In genomic region chr6:54876782-54877181, GRCm38 (mm10) we compare ENCODE assay signal across 15 mouse cellular contexts.
DNase-seq lines count a peak whose midpoint lies in the region; ATAC-seq and TF ChIP-seq lines count a peak whose summit lies in the region.
"Had no signal": no experiment of that assay in that cellular context is flagged by ENCODE, and none has a peak within 500 bp of the region (broad histone marks: within the 10 kb centered on the region; RNA-seq: fewer than 3 reads in every experiment).

No protein-coding gene starts in this region.

- H3K36me3 ChIP-seq in heart, embryonic 11.5 days (ENCODE audit: control insufficient read depth, insufficient read depth, low read length): no peaks in the 10 kb centered on the region
- peaks cover 13% of the 10 kb centered on the region for H3K36me3 ChIP-seq in liver, embryonic 12.5 days
- H3K36me3 ChIP-seq in thymus, adult 2 months (ENCODE audit: control insufficient read depth, insufficient read depth, low read length): peaks cover 14% of the 10 kb centered on the region
- H3K36me3 ChIP-seq: forebrain, embryonic 15.5 days had no signal

- H3K4me3 ChIP-seq in heart, embryonic 11.5 days (ENCODE audit: low read depth, low read length): no peak overlapping the region
- H3K4me3 ChIP-seq in liver, embryonic 12.5 days: no peak overlapping the region
- H3K4me3 ChIP-seq in thymus, adult 2 months (ENCODE audit: control insufficient read depth, insufficient read depth, low read length): no peak overlapping the region
- H3K4me3 ChIP-seq: forebrain, embryonic 15.5 days; hindbrain, embryonic 13.5 days had no signal

- no peak for TF ChIP-seq CTCF in thymus, adult 2 months (IDR thresholded peaks at IDR 0.05; ENCODE audit: borderline replicate concordance, control insufficient read depth, extremely low read depth, insufficient read depth, low read length, poor library complexity)

- intact Hi-C loops in heart, postnatal 36 days (cut with DNase I): loop anchor here (5.0 kb wide), 1 partner anchor 59 kb away; the partner anchor contains the start of gene Znrf2

- H3K4me2 ChIP-seq in heart, embryonic 11.5 days: peak overlapping the region; percentile 9
- H3K4me2 ChIP-seq in liver, embryonic 12.5 days: no peak overlapping the region
- H3K4me2 ChIP-seq: forebrain, embryonic 15.5 days; hindbrain, embryonic 13.5 days had no signal

- no peak overlapping the region for H3K9ac ChIP-seq in heart, embryonic 11.5 days (ENCODE audit: low read depth, low read length)
- no peak overlapping the region for H3K9ac ChIP-seq in liver, embryonic 12.5 days
- H3K9ac ChIP-seq: forebrain, embryonic 15.5 days; hindbrain, embryonic 13.5 days had no signal

- ATAC-seq in heart, embryonic 11.5 days (replicated peaks; ENCODE audit: insufficient number of reproducible peaks, low FRiP score, low TSS enrichment): peak; percentile 75; the same call in 1 of the 2 replicates
- 0 out of 2 replicates have a peak, but pooled peaks have one; percentile 40 for ATAC-seq in liver, embryonic 12.5 days
- peak; percentile 29; the same call in 1 of the 2 replicates for ATAC-seq in megakaryocyte progenitor cell, adult 5-6 weeks (replicated peaks; ENCODE audit: poor library complexity)
- ATAC-seq: forebrain, embryonic 15.5 days; midbrain, embryonic 16.5 days had no signal

- H3K27me3 ChIP-seq in heart, embryonic 11.5 days (ENCODE audit: control insufficient read depth, insufficient read depth, low read length): no peaks in the 10 kb centered on the region
- H3K27me3 ChIP-seq in liver, embryonic 12.5 days (replicated peaks): no peaks in the 10 kb centered on the region
- H3K27me3 ChIP-seq in thymus, adult 2 months (ENCODE audit: control insufficient read depth, insufficient read depth, low read length): no peaks in the 10 kb centered on the region
- H3K27me3 ChIP-seq: forebrain, embryonic 15.5 days; hindbrain, embryonic 13.5 days had no signal

- H3K9me3 ChIP-seq in heart, embryonic 11.5 days (replicated peaks; ENCODE audit: control insufficient read depth, low read length): no peaks in the 10 kb centered on the region
- H3K9me3 ChIP-seq in liver, embryonic 12.5 days (replicated peaks): no peaks in the 10 kb centered on the region
- H3K9me3 ChIP-seq: forebrain, embryonic 15.5 days; hindbrain, embryonic 13.5 days had no signal

- 3% methylated on average over 5 of the region's 5 CpGs for WGBS in heart, embryonic 11.5 days (ENCODE audit: insufficient replicate concordance)
- 13% methylated on average over 5 of the region's 5 CpGs for WGBS in liver, embryonic 12.5 days (ENCODE audit: insufficient replicate concordance)
- WGBS in thymus, adult 2 months: 88% methylated on average over 5 of the region's 5 CpGs

- H3K27ac ChIP-seq in heart, embryonic 11.5 days (ENCODE audit: low read depth, low read length): no peak overlapping the region
- no peak overlapping the region for H3K27ac ChIP-seq in liver, embryonic 12.5 days
- no peak overlapping the region for H3K27ac ChIP-seq in thymus, adult 2 months (ENCODE audit: control insufficient read depth, insufficient read depth, low read length)
- H3K27ac ChIP-seq: forebrain, embryonic 15.5 days; hindbrain, embryonic 13.5 days had no signal

- no peak for TF ChIP-seq POLR2A in thymus, adult 2 months (IDR thresholded peaks at IDR 0.05; ENCODE audit: control insufficient read depth, extremely low read depth, insufficient read depth, low read length, poor library complexity)

- H3K4me1 ChIP-seq in heart, embryonic 11.5 days (ENCODE audit: control insufficient read depth, insufficient read depth, low read length): peaks cover 4% of the 10 kb centered on the region; the same call in 1 of the 2 replicates
- H3K4me1 ChIP-seq in liver, embryonic 12.5 days: peaks cover 16% of the 10 kb centered on the region
- H3K4me1 ChIP-seq in thymus, adult 2 months (replicated peaks; ENCODE audit: control insufficient read depth, insufficient read depth, low read length): no peaks in the 10 kb centered on the region

- no peak for DNase-seq in heart, postnatal 36 days
- DNase-seq in liver: no peak
- DNase-seq in embryo, embryonic 9.5 days (ENCODE audit: extremely low spot score): peak; percentile 13
- DNase-seq in adrenal gland, adult (ENCODE audit: inconsistent age in 2 of 2, low spot score in 1 of 2): no peak
- no peak for DNase-seq in thymus, adult 2 months
- DNase-seq: adrenal gland, postnatal 10 days; cerebellum, adult 8-10 months; right cerebral cortex, postnatal 14 days; thymus, postnatal 4 days had no signal
